Mouse (Mus musculus): ENCODE data around the gene Msh4.
"Not testable (repeated sequence)": the region's sequence is repeated elsewhere in the genome, so short reads cannot be mapped to it uniquely, and the experiment has no call there.

Gene Msh4

DNA sequence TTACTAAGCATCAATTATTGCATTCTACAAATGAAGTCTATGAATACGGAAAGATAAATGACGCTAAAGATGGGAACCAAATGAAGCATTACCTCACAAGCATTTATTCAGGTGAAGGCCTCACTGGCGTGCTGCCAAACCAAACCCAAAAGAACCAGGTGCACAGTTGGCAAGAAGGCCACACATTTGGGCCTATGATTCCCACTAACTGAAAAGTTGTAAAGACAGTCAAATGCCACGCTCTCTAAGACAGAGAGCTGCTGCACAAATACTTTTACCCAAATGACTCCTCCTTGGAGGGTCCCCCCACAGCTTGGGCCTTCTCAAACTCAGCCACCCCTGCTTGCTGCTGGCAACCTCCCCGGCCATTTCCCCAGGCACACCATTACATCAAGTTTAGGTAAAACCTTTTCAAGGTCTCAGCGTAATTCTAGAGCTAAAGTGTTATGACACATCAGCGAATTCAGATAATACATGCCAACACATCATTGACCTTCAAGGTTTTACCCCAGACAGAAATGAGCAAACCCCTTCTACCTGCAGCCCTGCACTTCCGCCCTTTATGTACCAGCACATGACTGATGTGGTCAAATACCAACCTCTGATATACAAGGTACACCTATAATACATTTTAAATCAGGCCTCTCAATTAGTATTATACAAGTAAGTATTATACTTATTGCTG is 5.4 kb upstream of the Msh4 start:
- no peak for DNase-seq (ENCODE audit: low spot score)

DNA sequence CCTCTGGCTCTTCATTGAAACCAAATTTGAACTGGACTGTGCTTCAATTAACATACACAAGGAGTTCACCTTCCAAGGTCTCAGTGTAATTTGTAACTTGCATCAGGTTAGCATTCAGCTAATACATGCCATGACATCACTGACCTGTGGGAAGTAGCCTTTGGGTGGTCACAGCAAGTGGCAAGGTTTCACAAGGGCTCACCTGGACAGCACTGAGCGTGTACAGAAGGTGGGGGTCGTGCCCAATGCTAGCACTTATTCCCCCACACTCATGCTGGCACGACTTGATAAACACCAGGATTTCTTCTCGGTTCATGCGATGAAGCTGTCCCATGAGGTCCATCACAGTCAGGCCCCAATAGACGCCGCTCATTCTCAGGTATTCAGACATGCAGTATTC is 4.6 kb upstream of the Msh4 start:
- DNase-seq (ENCODE audit: low spot score): peak; percentile 40

DNA sequence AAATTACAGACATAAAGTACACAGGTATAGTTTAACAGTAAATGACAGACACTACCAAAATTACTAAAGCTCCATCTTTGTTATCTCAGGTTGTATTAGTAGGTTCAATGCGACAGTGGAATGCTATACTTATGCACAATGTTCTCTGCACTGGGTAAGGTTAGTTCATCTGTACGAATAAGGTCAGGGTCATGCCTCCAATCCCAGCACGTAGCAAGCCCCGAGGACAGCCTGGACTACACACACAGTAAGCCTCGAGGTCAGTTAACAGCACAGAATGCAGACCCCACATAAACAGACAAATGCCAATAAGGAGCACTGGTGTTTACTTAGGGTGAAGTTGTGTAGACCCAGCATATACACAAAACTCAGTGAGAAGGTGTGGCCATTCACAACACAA is 3.0 kb upstream of the Msh4 start:
- no peak for DNase-seq (ENCODE audit: low spot score)

DNA sequence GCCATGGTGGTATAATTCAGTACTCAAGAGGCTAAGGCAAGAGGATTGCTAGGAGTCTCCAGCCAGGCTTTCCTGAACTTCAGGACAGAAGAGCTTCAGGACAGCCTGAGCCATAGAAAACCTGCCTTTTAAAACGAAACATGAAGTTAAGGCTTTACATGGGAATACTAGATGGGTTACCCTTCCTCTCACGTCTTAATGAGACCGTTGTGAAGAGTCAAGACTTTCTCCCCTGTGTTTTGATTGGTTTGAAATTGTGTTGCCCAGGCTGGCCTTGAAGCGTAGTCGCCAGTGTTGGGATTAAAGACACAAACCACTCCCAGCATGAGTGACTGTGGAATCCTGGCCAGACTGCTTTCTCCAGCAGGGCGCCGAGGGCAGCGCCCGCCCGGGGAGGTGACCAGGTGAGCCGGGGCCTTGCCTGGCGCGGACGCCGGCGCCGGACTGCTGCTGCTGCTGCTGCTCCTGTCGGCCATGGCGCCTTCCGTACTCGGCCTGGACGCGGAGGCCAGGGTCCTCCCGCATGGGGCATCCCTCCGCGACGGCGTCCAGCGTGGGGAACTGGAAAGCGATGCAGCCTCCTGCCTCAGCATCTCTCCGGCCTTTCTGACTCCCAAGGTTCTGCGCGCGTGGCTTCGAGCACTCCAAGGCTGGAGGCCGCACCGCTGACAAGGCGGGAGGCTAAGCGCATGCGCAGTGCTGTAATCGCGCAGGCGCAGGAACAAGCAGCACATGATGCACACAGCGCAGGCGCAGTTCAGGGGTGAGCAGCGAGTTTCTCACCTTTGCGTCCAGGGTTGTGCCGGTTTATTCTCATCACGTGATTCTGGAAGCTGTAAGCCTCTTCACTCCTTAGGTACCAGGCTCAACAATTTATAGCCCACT is 445 bp downstream of the Msh4 start:
- peak; percentile 44 for DNase-seq (ENCODE audit: low spot score)

DNA sequence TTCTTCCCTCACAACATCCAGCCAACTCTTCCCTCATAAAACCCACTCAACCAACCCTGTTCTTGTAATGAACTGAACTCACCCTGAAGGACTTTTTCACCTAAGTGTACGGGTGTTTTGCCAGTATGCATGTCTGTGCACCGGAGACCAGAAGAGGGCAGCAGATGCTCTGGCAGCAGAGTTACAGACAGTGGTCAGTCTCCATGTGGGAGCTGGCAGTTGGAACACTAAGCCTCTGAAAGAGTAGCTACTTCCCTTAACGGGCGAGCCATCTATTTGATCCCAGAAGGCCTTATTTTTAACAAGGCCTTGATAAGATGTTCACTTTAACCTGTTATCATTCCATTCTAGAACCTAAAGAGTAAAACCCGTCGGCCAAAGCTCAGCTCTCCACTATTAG is 1.4 kb downstream of the Msh4 start:
- peak; percentile 62 for DNase-seq (ENCODE audit: low spot score)

DNA sequence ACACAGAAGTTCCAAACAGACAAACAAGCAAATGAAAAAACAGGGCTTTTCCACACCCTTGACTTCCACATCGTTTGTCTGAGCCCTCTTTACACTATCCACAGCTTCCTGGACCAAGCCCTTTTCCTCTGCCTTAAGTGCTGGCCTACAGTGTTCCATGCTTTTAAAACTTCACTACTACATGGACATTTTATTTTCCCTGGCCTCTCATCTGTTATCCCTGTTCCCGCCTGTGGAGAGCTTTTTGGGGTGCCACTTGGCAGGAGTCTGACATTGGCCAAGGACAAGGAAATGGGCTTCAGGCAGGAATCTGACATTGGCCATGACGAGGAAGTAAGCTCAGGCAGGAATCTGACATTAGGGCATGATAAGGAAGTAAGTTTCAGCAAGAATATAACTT is 3.3 kb downstream of the Msh4 start:
- no peak for DNase-seq (ENCODE audit: low spot score)

DNA sequence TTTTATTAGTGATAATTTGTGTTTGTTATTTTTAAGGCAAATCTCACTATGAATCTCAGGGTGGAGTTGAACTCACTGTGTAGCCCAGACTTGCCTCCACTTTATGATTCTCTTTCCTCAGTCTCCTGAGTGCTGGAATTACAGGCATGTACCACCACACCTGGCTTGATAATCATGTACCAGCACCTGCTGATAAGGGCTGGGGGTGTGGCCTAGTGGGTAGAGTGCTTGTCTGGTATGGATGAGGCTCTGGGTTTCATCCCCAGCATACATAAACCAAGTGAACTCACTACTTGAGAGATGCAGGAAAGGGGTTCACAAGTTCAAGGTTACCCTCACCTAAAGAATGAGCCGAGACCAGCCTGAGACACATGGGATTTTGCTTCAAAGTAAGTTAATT is 4.0 kb downstream of the Msh4 start:
- DNase-seq (ENCODE audit: low spot score): no peak

DNA sequence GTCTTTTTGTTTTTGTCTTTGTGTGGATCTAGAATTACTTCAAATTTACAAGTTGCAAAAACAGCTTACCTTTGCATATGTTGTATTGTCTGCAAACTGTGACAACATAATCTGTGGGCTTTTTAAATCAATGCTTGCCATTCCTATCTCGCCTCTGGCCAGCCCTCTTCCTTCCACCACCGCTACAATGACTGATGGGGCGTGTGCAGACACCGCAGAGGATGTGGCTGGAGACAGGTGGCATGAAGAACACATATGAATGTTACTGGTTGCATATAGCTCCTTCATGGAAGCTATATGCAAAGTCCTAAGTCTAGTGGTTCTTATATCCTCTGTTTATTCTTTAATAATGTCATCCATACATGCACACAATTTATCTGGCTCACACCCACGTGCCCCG is 8.7 kb downstream of the Msh4 start:
- no peak for DNase-seq (ENCODE audit: low spot score)

DNA sequence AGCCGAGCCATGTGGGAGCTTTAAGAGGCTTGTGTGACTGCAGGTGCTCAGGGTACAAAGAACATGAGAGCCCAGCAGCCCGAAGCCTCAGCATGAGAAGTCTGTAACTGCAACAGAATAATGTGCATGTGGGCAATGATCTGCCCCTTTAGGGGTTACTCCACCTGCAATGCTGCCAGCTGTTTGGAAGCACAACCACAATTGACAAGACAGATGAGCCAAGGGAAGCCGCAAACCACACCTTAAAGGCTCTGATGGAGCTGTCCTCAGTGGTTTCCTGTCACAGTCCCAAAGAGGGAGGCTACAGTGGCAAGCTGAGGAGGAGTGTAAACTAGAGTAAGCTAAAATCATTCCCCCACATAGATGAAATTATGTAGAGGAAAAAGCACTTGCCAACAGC is 10.5 kb downstream of the Msh4 start:
- no peak for DNase-seq (ENCODE audit: low spot score)

DNA sequence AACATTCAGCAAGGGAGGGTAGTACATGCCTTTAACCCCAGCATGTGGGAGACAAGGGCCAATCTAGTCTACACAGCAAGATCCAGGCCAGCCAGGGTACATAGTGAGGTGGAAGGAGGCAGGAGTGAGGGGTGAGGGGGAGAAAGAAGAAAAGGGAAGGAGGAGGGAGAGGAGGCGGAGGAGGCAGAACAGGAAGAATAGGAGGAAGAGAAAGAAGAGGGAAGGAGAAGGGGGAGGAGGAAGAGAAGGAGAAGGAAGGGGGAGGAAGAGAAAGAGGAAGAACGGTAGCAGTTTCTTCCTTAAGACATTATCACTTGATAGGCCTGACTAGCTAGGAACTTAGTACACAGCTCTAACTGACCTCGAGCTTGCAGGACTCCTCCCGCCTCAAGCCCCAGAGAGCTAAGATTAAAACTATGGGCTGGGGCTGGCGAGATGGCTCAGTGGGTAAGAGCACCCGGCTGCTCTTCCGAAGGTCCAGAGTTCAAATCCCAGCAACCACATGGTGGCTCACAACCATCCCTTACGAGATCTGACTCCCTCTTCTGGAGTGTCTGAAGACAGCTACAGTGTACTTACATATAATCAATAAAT is 16.7 kb downstream of the Msh4 start:
- DNase-seq (ENCODE audit: low spot score): no peak

DNA sequence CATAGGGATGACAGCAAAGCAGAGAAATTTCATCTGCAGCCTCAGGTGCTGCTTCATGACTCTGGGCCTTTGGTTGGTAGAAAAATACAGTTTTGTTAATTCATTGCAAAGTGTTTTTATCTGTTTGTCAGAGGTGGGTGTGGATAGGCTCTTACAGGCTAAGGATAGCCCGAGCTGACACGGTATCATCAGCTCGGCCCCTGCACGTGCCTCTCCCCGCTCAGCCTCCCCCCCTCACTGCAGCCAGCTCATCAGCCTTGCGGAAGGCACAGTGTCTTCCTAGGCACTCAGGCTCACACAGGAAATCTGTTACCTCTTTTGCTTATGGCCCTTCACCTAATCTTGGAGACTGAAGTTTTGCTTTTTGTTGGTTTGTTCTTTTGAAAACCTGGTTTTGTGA is 17.8 kb downstream of the Msh4 start:
- DNase-seq (ENCODE audit: low spot score): no peak

DNA sequence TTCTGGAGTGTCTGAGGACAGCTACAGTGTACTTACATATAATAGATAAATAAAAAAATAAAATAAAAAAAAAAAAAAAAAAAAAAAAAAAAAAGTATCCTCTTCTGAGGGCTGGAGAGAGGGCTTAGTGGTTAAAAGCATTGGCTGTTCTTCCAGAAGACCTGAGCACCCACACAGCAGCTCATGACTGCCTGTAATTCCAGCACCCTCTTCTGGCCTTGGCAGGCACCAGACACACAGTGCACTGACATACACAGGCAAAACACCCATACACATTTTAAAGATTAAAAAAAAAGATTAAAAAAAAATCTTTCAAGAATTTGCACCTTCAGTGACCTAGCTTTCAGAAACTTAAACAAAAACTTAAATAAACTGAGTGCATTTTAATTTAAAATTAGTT is 19.6 kb downstream of the Msh4 start:
- no peak for DNase-seq (ENCODE audit: low spot score)

DNA sequence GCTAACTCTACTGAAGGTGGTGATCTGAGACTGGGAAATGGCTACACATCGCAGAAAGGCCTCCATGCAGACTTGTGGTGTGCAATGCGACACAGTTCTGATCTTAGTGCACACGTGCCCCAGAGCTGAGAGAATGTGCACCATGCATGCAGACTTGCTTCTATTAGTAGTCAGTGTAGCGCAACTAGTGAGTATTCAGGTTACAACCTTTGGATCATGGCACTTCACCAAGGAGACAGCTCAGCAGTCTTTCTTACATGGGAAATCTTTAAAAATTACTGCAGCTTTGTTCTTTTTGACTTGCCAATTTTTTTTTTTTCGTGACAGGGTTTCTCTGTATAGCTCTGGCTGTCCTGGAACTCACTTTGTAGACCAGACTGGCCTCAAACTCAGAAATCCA is 34.5 kb downstream of the Msh4 start:
- DNase-seq (ENCODE audit: low spot score): no peak

DNA sequence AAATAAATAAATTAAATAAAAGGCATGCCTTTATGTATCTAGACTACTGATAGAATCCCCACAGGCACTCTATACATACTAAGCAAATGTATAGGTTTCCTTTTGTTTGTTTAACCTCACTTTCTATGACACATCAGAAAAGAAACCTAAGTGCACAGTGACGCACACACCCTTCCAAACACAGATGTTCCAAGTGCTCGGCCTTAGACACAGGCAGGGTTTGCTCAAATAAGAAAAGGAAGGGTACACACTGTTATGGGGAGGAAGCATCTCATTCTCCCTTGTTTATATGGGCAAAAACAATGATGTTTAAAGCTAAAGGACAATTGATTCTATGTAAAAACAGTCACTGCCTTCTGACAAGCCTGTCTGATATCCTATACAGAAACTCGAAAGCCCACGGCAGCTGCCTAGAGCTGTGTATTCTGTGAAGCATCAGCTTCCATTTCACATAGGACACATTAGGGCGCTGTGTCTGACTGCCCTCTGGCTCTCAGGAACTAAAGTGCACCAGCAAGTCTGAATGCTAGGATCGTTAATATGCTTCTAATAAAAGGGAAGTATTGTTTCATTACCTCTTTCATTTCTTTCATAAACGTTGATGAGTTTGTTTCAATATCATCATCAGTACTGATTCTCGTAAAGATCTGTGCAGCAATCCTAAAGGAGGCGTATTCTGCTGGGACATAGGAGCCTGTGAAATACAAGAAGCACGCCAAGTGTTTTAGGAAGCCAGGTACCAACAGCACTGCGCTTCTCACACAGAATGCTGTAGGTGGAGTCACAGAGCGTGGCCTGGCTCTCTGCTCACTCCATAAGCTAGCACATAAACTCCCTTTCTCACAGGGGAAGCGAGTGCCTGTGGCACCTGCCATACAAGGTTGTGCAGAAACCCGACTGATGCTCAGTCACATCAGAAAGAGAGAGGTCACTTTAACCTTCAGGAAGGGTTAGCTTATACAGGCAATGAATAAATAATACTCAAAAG is 38.5 kb downstream of the Msh4 start:
- DNase-seq (ENCODE audit: low spot score): no peak

DNA sequence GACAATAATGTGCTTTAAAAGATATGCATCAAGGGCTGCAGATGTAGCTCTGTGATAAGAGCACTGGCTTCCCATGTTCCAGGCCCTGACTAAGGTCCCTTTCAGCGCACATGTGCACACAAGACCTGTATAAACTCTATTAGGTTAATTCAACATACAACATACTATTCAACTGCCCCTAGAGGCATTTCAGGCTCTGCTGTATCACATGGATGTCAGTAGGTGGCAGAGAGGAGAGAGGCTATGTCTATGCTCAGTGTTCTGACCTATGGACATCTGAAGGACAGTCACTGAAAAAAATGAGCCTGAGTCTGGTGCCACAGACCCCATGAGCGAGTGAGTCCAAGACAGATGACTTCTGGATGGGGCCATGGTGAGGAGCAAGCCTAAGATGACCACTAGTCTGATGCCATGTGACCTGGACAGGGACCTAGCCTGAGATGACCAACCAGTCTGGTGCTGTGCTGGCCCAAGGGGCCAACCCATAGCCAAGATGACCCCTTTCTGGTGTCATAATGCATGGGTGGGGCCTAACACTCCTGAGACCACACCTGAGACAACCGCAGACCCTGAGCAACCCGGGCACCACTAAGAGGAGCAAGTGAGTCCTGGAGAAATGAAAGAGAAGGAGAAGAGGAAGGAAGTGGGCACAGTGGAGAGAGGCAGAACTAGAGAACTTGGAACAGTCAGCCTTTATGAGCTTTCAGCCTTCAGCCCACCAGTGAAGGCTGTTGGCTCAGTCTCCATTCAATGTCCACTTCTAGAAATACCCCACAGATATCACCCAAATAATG is 41.1 kb downstream of the Msh4 start:
- DNase-seq (ENCODE audit: low spot score): no peak

DNA sequence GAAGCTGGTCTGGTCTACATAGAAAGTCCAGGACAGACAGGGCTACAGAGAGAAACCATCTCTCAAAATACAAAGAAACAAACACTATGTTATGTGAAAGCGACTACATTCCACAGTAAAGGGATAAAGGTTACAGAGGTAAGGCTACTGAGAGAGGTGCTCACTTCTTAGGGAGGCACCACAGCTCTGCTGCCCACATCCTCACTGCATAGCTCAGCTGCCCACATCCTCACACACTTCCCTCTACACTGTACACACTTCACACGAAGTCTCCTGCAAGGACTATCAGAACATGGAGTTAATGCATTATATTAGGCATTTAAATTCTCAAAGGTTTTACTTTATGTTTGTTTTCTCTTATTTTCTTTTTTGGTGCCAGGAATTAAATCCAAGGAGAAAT is 42.1 kb downstream of the Msh4 start:
- DNase-seq (ENCODE audit: low spot score): no peak

DNA sequence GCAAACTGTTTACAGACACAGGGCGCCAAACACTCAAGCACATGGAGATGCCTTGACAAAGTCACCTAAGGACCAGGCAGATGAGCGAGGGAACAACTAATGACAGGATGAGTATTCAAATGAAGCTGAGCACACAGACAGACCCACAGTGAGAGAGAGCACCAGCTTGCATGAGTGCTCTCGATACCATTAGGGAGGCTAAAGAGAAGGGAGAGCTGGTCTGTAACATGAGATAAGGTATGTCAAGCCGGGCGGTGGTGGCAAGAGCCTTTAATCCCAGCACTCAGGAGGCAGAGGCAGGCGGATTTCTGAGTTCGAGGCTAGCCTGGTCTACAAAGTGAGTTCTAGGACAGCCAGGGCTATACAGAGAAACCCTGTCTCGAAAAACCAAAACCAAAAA is 45.5 kb downstream of the Msh4 start:
- not testable (repeated sequence) for DNase-seq (ENCODE audit: low spot score)

DNA sequence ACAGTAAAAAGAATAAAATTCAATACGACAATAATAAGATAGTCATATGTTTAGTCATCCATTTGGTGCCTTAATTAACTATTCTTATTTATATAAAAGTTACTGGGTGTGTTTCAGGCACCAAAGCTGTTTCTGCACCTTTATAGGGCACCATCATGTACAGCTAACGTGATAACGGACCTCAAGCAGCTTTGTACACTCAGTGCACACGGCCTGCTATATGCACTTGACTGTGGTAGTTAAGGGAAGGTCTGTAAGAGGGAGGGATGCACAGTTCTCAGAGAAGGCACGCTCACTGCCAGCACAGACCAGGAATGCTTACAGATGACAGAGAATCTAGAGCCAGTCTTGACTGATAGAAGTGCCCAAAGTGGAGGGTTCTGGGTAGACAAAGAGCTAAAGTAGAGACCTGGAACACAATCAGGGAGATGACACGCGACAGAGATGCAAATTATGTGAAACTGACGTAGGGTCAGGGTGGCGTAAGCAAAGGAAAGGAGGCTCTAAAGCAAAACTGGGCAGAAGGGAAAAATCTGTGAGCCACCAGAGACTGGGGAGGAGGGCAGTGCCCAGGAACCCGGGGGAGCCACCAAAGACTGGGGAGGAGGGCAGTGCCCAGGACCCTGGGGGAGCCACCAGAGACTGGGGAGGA is 47.5 kb downstream of the Msh4 start:
- DNase-seq (ENCODE audit: low spot score): no peak

DNA sequence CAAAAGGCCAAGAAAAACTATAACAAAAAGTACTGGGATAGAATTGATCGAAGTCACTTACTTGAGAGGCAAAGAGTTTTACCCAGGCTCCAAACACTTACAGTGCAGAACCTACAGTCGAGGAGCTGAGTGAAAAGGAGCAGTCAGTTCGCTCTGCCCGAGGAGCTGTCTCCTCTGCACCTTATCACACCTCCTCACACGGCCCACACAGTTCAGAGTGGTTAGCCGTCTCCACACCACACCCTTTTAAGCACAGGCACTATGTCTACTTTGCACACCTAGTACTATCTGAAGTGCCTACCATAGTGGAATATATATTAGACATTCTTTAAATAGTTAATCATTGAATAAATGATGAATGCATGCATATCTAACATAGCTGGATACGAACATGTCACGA is 53.7 kb downstream of the Msh4 start:
- peak; percentile 16 for DNase-seq (ENCODE audit: low spot score)

DNA sequence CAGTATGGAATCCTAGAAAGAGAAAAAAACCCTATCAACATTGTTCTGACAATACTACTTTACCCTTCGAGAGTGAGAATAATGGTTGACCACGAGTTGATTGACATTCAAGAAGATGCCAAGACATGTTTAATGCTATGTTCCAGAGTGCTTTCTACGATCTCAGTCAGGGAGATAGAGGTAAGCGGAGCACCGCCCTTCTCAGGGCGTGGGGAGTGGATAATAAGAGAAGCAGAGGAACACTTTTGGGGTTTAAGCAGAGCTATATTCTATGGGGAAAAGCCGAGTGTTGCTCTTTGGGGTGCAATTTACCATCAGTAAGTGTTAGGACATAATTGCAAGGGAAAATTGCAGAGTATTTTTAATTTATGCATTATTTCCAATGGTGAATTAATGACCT is 55.2 kb downstream of the Msh4 start:
- DNase-seq (ENCODE audit: low spot score): no peak
